Mouse (Mus musculus): ENCODE measurements at regions not wholly inside any gene's neighbourhood (a gene's known extent, or its start where the extent isn't known, plus 50 kb on each side); places are given as distances from the start of the nearest gene placed in this dataset.

DNA sequence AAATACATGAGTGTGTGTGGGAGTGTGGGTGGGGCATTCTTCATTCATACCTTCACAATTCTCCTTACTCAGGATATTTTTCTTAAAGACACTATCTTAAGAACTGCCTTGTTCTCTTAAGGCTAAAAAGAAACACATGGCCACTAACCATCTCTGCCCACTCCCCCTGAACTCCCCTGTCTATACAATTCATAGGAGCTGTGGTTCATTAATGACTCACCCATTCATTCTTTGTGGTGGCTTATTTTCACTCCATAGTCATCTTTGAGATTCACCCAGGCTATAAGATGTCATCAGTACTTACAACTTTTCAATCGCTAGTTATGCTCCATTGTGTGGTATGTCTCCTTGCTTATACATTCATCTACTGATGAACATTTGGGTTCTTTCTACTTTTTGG, 97.7 kb upstream of the Spred1 start:
- DNase-seq (ENCODE audit: low read depth, low spot score) = no peak

DNA sequence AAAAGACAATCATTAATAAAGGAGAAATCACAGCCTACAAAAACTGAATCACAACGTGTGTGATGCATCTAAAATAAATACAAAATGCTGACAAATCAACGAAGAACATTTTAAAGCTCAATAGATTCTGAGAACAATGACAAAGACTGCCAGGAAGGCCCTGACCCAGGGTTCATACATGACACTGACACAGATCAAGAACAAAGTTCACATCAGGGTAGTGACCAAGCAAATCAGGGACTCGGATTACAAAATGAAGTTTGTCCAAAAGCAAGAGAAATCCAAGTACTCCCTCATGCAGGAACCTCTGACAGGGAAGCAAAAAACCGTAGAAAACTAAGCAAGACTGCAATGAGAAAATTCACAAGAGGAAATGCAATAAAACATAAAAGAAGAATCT, 94.1 kb upstream of the Spred1 start:
- no peak for DNase-seq (ENCODE audit: low read depth, low spot score)

DNA sequence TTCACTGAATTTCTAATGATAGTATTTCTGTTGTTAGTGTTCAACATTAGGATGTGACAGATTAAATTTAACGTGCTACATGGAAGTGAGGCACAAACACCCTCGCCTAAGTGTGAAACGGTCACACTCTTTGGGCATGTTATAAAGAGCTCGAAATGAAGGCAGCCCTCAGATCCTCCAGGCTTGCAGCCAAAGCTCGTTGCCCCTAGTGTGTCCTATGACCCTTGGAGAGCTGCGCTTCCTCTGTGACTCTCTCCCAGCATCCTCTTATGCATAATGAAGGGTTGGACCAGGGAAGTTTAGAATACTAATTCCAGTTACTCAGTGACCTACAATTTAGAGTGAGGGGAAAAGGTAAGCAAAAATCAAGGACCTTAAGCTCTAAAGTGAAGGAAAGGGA, 92.4 kb upstream of the Spred1 start:
- no peak for DNase-seq (ENCODE audit: low read depth, low spot score)

DNA sequence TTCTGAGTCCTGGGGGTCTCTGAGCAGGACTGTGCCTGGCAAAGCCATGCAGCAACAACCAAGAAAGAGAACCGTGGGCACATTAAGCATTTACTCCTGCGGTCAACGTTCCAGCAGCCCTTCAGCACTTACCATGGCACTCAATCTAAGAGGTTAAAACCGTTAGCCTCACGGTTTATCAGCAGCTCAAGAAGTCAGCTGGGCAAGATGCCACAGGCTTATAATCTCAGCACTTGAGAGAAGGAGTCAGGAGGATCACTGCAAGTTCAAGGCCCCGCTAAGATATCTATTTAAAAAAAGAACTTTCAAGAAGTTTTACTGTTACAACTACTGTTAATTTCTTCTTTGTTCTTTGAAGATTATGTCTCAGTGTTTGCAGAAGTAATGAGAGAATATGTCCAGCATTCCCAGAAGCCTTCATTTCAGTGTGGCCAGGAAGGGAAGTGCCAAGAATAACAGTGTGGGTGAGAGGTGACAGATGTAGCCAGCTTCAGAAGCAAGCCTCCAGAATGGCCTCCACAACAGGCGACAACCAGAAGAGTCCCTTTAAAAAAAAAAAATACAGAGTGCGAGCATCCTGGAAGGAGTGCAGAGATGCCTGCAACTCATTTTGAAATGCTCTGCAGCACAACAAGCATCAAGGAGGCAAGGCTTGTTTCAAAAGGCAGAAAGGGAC, 84.8 kb upstream of the Spred1 start:
- no peak for DNase-seq (ENCODE audit: low read depth, low spot score)

DNA sequence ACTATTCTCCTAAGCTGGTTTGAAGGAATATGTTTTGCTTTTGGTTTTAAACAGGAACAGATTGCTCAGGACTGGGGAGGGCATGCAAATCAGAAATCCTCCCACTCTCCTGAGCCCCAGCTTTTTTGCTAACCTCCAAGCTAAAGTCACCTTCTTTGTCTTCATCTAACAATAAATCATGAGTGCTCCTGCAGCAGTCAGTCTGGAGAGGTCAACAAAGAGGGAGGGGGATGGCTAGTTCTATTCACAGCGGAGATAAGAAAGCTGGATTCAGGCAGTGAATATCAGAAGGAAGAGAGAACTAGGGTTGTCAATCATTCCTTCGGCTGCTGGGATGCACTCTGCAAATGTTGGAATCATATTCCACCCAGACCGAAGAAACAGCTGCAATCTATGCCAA, 81.0 kb upstream of the Spred1 start:
- no peak for DNase-seq (ENCODE audit: low read depth, low spot score)

DNA sequence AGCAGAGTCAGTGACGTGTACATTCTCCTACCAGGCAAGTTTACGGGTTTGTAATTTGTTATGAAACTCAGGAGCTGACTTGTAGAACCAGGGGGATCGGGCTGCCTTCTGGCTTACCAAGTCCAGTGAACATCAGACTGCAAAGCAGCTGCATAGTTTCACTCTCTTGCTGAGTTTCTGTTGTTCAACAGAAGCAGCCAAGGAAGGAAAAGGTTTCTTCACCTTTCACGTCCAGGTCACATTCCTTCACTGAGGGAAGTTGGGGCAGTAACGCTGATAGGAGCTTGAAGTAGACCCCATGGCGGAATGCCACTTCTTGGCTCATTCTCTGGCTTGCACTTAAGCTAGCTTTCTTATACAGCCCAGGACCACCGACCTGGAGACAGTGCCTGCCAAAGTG, 77.3 kb upstream of the Spred1 start:
- no peak for DNase-seq (ENCODE audit: low read depth, low spot score)

DNA sequence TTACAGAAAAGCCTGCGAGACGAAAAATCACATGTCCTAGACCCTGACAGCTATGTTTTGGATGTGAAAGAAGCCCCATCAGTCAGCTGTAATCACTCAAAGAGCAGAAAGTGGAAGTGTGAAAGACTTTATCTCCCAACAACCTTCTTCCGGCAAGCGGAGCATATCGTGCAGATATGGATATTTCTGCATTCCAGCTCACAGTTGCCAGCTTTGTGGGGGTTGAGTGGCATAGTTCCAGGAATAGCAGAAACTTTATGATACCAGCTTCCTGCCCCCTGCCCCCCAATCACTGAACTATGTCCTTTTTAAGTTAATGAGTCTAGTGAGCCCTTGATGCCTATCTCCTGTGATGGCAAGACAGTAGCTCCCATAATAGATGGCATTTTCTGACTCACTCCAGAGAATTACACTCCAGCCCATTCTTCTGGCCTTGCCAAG, 72.9 kb upstream of the Spred1 start:
- DNase-seq (ENCODE audit: low read depth, low spot score) = no peak

DNA sequence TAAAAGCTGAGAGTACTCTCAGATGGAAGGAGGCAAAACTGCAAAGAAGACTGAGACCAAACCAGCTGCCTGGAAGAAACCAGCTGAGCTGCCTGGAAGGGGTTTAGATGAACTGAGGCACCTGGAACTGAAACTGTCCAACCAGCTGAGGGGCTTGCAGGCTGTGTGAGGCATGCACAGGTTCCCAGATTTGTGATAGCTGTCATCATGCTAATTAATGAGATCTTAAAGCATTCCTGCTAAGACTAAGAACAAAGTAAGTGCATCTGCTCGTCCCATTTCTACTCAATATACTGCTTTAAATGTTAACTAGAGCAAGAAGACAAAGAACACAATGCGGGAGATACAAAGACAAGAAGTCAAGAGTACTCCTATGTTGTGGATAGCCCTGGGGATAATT, 71.1 kb upstream of the Spred1 start:
- no peak for DNase-seq (ENCODE audit: low read depth, low spot score)

DNA sequence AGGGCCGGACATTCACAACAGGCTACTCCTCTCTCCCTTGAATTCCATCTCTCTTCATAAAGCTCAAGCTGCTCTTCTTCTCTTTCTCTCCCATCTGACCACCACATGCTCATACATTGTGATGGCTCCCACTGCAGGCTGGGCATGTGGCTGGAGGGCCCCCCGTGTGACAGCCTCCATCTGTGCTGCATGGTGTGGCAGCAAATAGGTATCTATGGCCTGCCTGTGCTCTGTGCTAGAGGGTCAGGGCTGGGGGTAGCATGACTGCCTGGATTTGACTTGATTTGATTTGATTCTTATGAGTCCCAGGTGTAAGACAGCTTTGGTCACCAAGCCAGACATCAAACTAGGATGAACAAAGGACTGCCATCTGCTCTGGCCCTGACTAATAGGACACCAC, 57.0 kb upstream of the Spred1 start:
- DNase-seq (ENCODE audit: low read depth, low spot score) = no peak

DNA sequence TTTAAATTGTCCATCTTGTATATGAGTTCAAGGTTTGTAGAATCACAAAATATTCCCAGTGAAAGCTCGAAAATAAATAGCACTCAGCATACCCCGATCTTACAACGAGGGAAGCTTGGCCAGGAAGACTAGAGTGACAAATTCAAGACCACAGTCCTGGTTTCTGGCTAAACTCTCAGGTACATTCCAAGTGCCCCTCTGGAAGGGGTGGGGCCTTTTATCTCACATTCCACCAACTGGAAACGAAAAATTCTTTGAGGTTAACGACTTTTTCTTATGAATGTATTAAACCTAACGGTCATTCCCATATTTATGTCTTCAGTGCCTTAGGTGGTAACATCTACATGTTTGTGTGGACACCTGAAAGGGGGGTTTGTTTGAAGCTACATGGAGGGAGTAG, 50.8 kb upstream of the Spred1 start:
- DNase-seq (ENCODE audit: low read depth, low spot score) = no peak

DNA sequence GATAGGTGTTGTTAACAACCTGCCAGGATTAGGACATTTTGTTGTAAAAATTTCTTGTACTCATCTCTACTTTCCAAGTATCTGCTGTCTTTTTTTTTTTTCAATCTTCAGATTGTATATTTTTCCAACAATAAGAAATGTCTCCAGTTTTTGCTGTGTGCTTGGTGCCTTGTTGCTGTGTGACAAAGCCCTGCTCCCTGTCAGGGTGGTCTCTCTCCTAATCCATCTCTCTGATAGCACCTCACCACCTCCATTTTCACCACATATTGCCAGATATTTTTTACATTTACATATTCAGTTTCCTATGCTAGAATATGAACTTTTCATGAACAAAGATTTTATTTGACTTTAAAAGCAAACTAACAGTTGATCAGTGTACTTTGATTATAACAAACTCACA, 50.1 kb upstream of the Spred1 start:
- no peak for DNase-seq (ENCODE audit: low read depth, low spot score)
